Mouse (Mus musculus): ENCODE data around the gene Sprtn. TPM values are rescaled to one million over a fixed set of nuclear protein-coding genes. Genes with fewer than 3 reads are reported as not detected.

The Sprtn gene
- polyA plus RNA-seq, 1 experiment from 2014 or later, result 8.5 TPM

- Histone ChIP-seq H3K27me3 (replicated peaks) (no peaks in the 10 kb centered on the region), H3K9ac (peak overlapping the region; percentile 30), H3K4me3 (replicated peaks) (peak overlapping the region; percentile 82), H3K36me3 (no peaks in the 10 kb centered on the region), H3K4me2 (replicated peaks) (peak overlapping the region; percentile 80), H3K9me3 (no peaks in the 10 kb centered on the region), H3K4me1 (replicated peaks) (peaks cover 25% of the 10 kb centered on the region), H3K27ac (0 out of 2 replicates have a peak overlapping the region, but pooled peaks have one; percentile 98)
- no peak for ATAC-seq
- 62% methylated on average over 2 of the region's 2 CpGs for WGBS
These were observed 53.2 kb downstream of the Sprtn start for GRCm38 (mm10) chr8:124950865-124951264.

DNA sequence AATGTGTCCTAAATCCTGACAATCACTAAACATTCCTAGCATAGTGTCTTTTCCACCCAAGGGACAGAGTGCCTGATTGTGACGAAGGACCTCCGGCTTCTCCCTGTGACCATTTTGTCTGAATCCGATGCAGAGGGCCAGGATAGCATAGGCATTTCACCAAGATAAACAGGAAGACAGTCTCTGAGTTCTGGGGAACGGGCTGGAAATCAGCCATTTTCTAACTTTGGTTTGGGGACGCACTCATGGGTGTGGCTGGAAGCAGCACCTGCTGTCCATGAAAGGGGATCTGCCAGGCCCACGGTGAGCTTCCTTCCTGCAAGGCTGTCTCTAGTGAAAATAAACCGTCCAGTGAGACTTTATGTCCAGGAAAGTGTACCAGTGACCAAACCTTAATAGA, 55.5 kb downstream of the Sprtn start:
- 75% methylated on average over 7 of the region's 7 CpGs for WGBS

GRCm38 (mm10) chr8:124954572-124955082, 56.9 kb downstream of the Sprtn start:
- Histone ChIP-seq H3K4me3 (replicated peaks) (no peak overlapping the region), H3K4me2 (replicated peaks) (no peak overlapping the region), H3K27me3 (replicated peaks) (no peaks in the 10 kb centered on the region), H3K36me3 (no peaks in the 10 kb centered on the region), H3K9ac (no peak overlapping the region), H3K27ac (no peak overlapping the region), H3K4me1 (replicated peaks) (peaks cover 13% of the 10 kb centered on the region), H3K9me3 (no peaks in the 10 kb centered on the region)
- WGBS, result 63% methylated on average over 8 of the region's 8 CpGs
- no peak for ATAC-seq

More for the DNA sequence above, 55.5 kb downstream of the Sprtn start:
- ATAC-seq, result no peak
- no peaks in the 10 kb centered on the region for H3K36me3 ChIP-seq
- H3K27me3 ChIP-seq (replicated peaks), result no peaks in the 10 kb centered on the region
- no peak overlapping the region for H3K4me3 ChIP-seq (replicated peaks)
- H3K27ac ChIP-seq, result no peak overlapping the region
- no peaks in the 10 kb centered on the region for H3K9me3 ChIP-seq
- no peak overlapping the region for H3K9ac ChIP-seq
- peaks cover 11% of the 10 kb centered on the region for H3K4me1 ChIP-seq (replicated peaks)
- H3K4me2 ChIP-seq (replicated peaks), result no peak overlapping the region

Other genes with a start within 250 kb of the Sprtn start
- gene 2310022B05Rik, start 234.5 kb upstream of the Sprtn start, polyA plus RNA-seq (2015; fragmentation: Nextera tagmentation; extraction: Ambion mirVana), result 24.4 TPM in 2 replicates
- gene Ttc13, start 175.9 kb upstream of the Sprtn start, polyA plus RNA-seq (2015; fragmentation: Nextera tagmentation; extraction: Ambion mirVana), result 42.7 and 42.8 TPM in 2 replicates
- 19.7 and 20.9 TPM in 2 replicates for gene Arv1, start 175.7 kb upstream of the Sprtn start, polyA plus RNA-seq (2015; fragmentation: Nextera tagmentation; extraction: Ambion mirVana)
- 3.9 and 4.3 TPM in 2 replicates for gene Fam89a, start 146.1 kb upstream of the Sprtn start, polyA plus RNA-seq (2015; fragmentation: Nextera tagmentation; extraction: Ambion mirVana)
- gene Trim67, start 104.8 kb upstream of the Sprtn start, polyA plus RNA-seq (2015; fragmentation: Nextera tagmentation; extraction: Ambion mirVana), result 0.57 and 0.64 TPM in 2 replicates
- gene Gnpat, start 34.9 kb upstream of the Sprtn start, polyA plus RNA-seq (2015; fragmentation: Nextera tagmentation; extraction: Ambion mirVana), result 82.6 and 83.9 TPM in 2 replicates
- gene 2810004N23Rik, start 34.8 kb upstream of the Sprtn start, polyA plus RNA-seq (2015; fragmentation: Nextera tagmentation; extraction: Ambion mirVana), result 44.8 and 48.6 TPM in 2 replicates
- gene Exoc8, start 181 bp upstream of the Sprtn start, polyA plus RNA-seq (2015; fragmentation: Nextera tagmentation; extraction: Ambion mirVana), result 7.5 and 7.8 TPM in 2 replicates
- 14.0 and 14.4 TPM in 2 replicates for gene Egln1, start 51.4 kb downstream of the Sprtn start, polyA plus RNA-seq (2015; fragmentation: Nextera tagmentation; extraction: Ambion mirVana)
- 99.3 and 104 TPM in 2 replicates for gene Tsnax, start 115.1 kb downstream of the Sprtn start, polyA plus RNA-seq (2015; fragmentation: Nextera tagmentation; extraction: Ambion mirVana)
- gene Disc1, start 156.3 kb downstream of the Sprtn start, polyA plus RNA-seq (2015; fragmentation: Nextera tagmentation; extraction: Ambion mirVana), result 1.6 and 1.9 TPM in 2 replicates

Measured in intestine, embryonic 15.5 days (tissue).